Mouse (Mus musculus) limb, embryonic 14.5 days (tissue): ENCODE measurements around the gene Ncln. TPM values are rescaled to one million over a fixed set of nuclear protein-coding genes. Genes with fewer than 3 reads are reported as not detected.

Source experiments
- ATAC-seq: fragments of 200-750 bp; cut with Nextera tagmentation; 2 replicates; pipeline ENCODE4 v1.8.0; 2017; ENCODE audit warnings: low read depth, moderate number of reproducible peaks, moderate TSS enrichment; ENCODE audit not compliant: low FRiP score
- DNase-seq: peaks from one replicate; pipeline ENCODE4 v3.0.0-alpha.2; 2015; ENCODE audit warnings: low spot score
- H3K27ac ChIP-seq: fragments of 300-500 bp; sonication (generic); replicated peaks from 2 replicates; pipeline ENCODE4 v1.5.1; 2014; ENCODE audit warnings: low read depth, mild to moderate bottlenecking, low read length, moderate library complexity, mixed read lengths
- H3K27me3 ChIP-seq: fragments of 300-500 bp; sonication (generic); 2 replicates; pipeline ENCODE4 v1.6.1; 2014; ENCODE audit warnings: low read length, mixed read lengths; ENCODE audit not compliant: control insufficient read depth, insufficient read depth
- H3K36me3 ChIP-seq: fragments of 300-500 bp; sonication (generic); 2 replicates; pipeline ENCODE4 v1.6.1; 2014; ENCODE audit warnings: mild to moderate bottlenecking, low read length, moderate library complexity, mixed read lengths; ENCODE audit not compliant: control insufficient read depth, insufficient read depth
- H3K4me1 ChIP-seq: fragments of 300-500 bp; sonication (generic); 2 replicates; pipeline ENCODE4 v1.6.1; 2014; ENCODE audit warnings: antibody characterized with exemption, low read length, mixed read lengths; ENCODE audit not compliant: control insufficient read depth, insufficient read depth
- H3K4me2 ChIP-seq: fragments of 300-500 bp; sonication (generic); replicated peaks from 2 replicates; pipeline ENCODE4 v1.6.1; 2014; ENCODE audit warnings: low read depth, mild to moderate bottlenecking, low read length, moderate library complexity; ENCODE audit not compliant: severe bottlenecking
- H3K4me3 ChIP-seq: fragments of 300-500 bp; sonication (generic); replicated peaks from 2 replicates; pipeline ENCODE4 v1.5.1; 2014; ENCODE audit warnings: low read length
- H3K9ac ChIP-seq: fragments of 300-500 bp; sonication (generic); 2 replicates; pipeline ENCODE4 v1.6.1; 2014; ENCODE audit warnings: mild to moderate bottlenecking, low read depth, low read length, moderate library complexity; ENCODE audit not compliant: severe bottlenecking
- H3K9me3 ChIP-seq: fragments of 300-500 bp; sonication (generic); 2 replicates; pipeline ENCODE4 v1.6.1; 2016; ENCODE audit warnings: low read length; ENCODE audit not compliant: control insufficient read depth
- POLR2A ChIP-seq: fragments of 200-500 bp; IDR thresholded peaks from 2 replicates; pipeline ENCODE4 v1.8.0; 2012; ENCODE audit warnings: inconsistent platforms, mild to moderate bottlenecking, moderate library complexity, borderline replicate concordance; ENCODE audit not compliant: insufficient read depth, insufficient read length; ENCODE audit errors: extremely low read depth
- WGBS: fragments of 180-500 bp; shearing (Covaris S2); extraction: QIAGEN DNeasy Blood & Tissue Kit; methylation state at CpG from one replicate; pipeline ENCODE4 v1.1.7; 2014; 5-methylcytosine and 5-hydroxymethylcytosine counted together
- polyA plus RNA-seq, 2 experiments: library from polyadenylated mRNA; depleted of rRNA in 1 of 2; stranded (reverse) in 1 of 2; unstranded in 1 of 2; fragments of >200 nt; fragmentation: Nextera tagmentation in 1 of 2; extraction: Ambion mirVana in 1 of 2; gene quantifications; 2 replicates each; pipeline versions ENCODE4 v1.2.1 to v1.2.3; 2012 to 2014

The Ncln gene
- 218 and 324 TPM in 2 replicates for polyA plus RNA-seq (2012; rRNA removed)
- polyA plus RNA-seq (2014; fragmentation: Nextera tagmentation; extraction: Ambion mirVana), result 76.4 and 89.7 TPM in 2 replicates

DNA sequence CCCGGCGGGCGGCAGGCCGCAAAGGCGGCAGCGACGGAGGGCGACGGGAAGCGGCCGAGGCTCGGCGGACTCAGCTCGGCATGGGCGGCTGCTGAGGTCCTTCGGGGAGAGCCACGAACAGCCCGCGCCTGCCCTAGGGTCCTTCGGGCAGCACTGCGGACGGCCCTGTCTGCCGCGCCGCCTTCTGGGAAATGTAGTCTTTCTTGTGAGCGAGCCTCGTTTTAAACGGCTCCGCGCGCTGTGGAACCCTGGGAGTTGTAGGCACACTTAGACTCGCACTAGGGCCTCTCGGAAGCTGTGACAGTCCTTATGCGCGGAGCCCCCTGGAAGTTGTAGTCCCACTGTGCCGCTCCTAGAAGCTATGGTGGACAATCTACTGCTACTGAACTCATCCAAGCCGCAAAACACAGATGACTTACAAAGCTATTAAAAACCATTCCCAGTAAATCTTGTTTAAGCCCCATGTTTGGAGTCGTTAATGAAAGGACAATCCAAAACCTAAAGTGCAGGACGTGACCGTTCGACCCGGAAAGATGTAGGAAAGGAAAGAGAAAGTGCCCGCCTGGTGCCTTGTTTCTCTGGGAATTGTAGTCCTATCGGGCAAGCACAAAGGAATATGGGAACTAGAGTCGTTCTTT lies at the start of gene Ncln:
TSS of gene Ncln (minus strand) at position 129 of the 638 bp plus-strand sequence.
- peak; percentile 98 for DNase-seq
- H3K27ac ChIP-seq, result no peak within 1 kb of the TSS; the same call in none of the 2 replicates
- WGBS, result under 1% methylated on average over 36 of the region's 45 CpGs
- H3K9ac ChIP-seq, result peak within 1 kb of the TSS; percentile 80
- peak within 1 kb of the TSS; percentile 96 for H3K4me2 ChIP-seq
- ATAC-seq, result peak; percentile 95
- no peaks in the 10 kb centered on the region for H3K27me3 ChIP-seq
- 0 out of 2 replicates have a peak, but pooled peaks have one; percentile 33 for TF ChIP-seq POLR2A
- peaks cover 12% of the 10 kb centered on the region for H3K4me1 ChIP-seq
- peaks cover 21% of the 10 kb centered on the region for H3K36me3 ChIP-seq
- peak within 1 kb of the TSS; percentile 79 for H3K4me3 ChIP-seq
- H3K9me3 ChIP-seq, result no peaks in the 10 kb centered on the region

DNA sequence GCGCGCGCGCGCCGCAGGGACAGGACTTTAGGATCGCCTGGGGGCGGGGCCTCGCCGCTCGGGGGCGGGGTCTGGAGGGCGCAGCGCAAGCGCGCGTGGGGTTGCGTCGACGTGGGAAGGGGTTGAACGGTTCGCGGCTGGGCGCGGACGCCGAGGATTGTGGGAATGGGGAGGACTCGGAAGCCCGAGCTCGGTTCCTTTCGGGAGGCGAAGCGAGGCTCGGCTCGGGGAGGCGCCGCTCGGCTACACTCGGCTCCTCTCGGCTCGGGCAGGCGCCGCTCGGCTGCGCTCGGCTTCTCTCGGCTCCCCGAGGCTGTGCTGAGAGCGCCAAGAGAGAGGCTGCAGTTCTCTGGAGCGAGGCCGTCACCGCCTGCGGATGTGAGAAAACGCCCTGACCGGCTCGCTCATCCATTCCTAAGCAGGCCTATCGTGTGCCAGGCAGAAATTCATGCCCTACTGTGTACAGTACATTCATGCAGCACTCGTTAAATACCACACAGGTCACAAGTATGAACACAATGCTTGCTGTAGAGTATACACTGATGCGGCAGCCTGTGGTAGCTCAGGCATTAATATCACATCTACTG lies 49.1 kb upstream of the Ncln start, which contains the start of gene Gna11:
TSS of gene Gna11 (minus strand) at position 30 of the 587 bp plus-strand sequence.
- WGBS, result 2% methylated on average over 47 of the region's 59 CpGs
- H3K4me2 ChIP-seq, result peak within 1 kb of the TSS; percentile 94
- H3K9ac ChIP-seq, result peak within 1 kb of the TSS; percentile 90
- ATAC-seq, result peak; percentile 97
- H3K27me3 ChIP-seq, result no peaks in the 10 kb centered on the region
- DNase-seq, result peak; percentile 98
- peak within 1 kb of the TSS; percentile 93 for H3K4me3 ChIP-seq
- H3K9me3 ChIP-seq, result no peaks in the 10 kb centered on the region
- H3K4me1 ChIP-seq, result peaks cover 17% of the 10 kb centered on the region
- H3K27ac ChIP-seq, result peak within 1 kb of the TSS; percentile 76
- H3K36me3 ChIP-seq, result 0 out of 2 replicates have a peak, but pooled peaks cover 2% of the 10 kb centered on the region
- TF ChIP-seq POLR2A, result 0 out of 2 replicates have a peak, but pooled peaks have one; percentile 30

DNA sequence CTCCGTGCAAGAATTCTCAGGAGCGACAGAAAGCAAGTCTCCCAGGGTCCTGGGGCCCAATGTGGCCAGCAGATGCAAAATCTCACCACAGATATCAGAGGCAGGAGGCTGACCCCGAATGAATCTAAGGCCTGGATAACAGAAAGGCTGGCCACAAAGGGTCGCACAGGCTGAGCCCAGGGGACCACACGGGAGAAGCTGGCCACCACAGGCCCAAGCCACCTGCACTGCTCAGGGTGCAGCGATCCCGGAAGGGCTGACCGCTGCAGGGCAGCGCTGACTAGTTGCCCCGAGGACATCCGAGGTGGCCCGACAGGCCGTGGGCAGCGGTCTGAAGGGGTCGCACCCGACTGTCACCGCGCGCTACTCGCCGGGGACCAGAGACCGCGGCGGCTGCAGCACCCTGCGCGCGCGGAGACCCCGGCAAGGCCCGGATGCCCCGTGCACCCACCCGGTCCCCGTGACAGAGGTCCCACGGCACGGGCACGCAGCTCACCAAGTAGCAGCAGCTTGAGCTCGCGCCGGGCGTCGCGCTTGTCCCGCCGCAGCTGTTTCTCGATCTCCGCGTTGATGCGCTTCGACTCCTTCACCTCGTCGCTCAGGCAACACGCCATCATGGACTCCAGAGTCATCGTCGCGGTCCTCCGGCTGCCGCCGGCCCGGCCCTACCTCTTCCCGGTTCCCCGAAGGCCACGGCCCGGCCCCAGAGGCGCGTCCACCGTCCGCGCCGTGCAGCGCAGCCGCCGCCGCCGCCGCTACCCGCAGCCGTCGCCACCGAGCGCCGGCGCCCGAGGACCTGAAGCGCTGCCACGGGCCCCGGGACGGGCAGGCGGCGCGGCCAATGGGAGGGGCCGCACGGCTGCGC lies 48.3 kb upstream of the Ncln start:
- 0 out of 2 replicates have a peak, but pooled peaks have one; percentile 66 for TF ChIP-seq POLR2A
- ATAC-seq, result peak; percentile 24
- Histone ChIP-seq H3K4me2 (peak overlapping the region; percentile 94), H3K27ac (peak overlapping the region; percentile 76), H3K4me1 (peaks cover 17% of the 10 kb centered on the region), H3K36me3 (peaks cover 9% of the 10 kb centered on the region; the same call in 1 of the 2 replicates), H3K9ac (peak overlapping the region; percentile 90), H3K27me3 (no peaks in the 10 kb centered on the region), H3K4me3 (peak overlapping the region; percentile 93), H3K9me3 (no peaks in the 10 kb centered on the region)
- DNase-seq, result no peak
- 0% methylated on average over 54 of the region's 93 CpGs for WGBS

DNA sequence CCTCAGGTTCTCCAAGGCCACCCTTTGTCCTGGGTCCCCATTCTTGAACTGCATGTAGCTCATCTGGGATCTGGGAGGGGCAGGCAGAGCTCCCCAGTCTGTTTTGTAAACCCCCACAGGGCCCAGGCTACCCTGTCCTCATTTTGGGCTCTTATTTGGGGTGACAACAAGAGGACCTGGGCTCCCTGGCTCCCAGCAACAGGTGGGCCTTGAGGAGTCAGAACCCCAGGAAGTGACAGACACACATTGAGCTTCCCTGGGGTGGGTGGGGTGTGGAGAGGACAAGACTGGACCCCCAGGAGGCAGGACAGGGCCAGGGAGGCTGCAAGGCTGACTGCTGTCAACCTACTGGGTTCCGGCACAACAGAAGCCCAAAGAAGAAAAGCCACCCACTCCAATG lies 47.4 kb upstream of the Ncln start:
- TF ChIP-seq POLR2A, result no peak
- WGBS, result 71% methylated on average over 1 of the region's 1 CpGs
- Histone ChIP-seq H3K9ac (peak overlapping the region; percentile 90), H3K36me3 (peaks cover 13% of the 10 kb centered on the region; the same call in 1 of the 2 replicates), H3K4me2 (peak overlapping the region; percentile 94), H3K4me1 (peaks cover 17% of the 10 kb centered on the region), H3K27me3 (no peaks in the 10 kb centered on the region), H3K4me3 (peak overlapping the region; percentile 93), H3K27ac (no peak overlapping the region), H3K9me3 (no peaks in the 10 kb centered on the region)
- ATAC-seq (no peak), DNase-seq (no peak)
